Mouse (Mus musculus): Measurements from ENCODE around the gene Bub3.

Bub3 gene

DNA sequence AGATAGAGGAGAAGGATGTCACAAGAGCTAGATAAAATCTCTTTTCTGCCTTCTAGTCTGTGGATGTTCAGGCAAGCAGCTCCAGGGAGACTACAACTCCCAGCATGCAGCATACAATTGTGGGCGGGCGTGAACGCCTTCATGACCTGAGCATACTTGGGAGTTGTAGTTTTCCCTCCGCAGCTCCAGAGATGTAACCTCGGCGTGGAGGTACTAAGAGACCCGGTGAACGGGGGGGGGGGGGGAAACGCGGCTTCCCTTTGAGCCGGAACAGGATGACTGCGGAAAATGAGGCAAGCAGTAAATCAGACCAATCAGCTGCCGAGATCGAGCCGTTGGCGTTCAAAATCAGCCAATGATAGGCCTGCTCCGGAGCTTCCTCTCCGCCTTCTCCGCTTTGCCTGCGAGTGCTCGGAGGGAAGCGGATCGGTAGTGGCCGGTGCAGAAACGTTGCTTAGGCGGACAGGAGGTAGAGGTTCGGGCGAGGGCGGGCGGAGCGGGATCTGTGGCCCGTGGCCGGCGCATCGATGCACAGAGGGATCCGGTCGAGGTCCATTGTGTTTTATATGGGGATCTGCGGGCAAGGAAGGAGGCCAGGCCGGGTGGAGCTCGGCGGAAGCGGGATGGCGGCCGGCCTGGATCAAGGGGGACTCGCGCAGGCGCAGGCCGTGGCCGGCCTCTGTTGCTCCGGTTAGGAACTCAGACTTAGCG, at the start of gene Bub3:
Gene Bub3, plus strand, starts transcription at position 237 of the 711 bp plus-strand sequence.
- DNase-seq (ENCODE audit: low spot score in 2 of 2), result peak; percentile 86 to 89

DNA sequence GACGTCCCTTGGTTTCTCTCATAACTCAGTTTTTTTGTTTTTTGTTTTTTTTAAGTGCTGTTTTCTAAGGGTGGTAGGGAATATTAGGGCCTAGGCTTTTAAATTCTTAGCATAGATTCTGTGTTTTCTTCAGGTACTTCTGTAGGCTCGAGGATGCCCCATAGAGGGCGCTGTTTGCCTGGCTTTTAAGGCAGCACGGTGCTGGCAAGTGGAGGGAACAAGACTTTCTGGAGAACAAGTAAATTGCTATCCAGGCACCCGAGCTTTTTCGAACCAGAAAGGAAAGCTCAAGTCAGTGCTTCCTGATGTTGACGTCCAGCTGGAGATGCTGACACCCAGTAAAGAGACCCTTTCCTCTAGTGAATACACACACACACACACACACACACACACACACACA, 20.0 kb upstream of the Bub3 start:
- DNase-seq (ENCODE audit: low spot score in 2 of 2), result peak; percentile 74 to 91

DNA sequence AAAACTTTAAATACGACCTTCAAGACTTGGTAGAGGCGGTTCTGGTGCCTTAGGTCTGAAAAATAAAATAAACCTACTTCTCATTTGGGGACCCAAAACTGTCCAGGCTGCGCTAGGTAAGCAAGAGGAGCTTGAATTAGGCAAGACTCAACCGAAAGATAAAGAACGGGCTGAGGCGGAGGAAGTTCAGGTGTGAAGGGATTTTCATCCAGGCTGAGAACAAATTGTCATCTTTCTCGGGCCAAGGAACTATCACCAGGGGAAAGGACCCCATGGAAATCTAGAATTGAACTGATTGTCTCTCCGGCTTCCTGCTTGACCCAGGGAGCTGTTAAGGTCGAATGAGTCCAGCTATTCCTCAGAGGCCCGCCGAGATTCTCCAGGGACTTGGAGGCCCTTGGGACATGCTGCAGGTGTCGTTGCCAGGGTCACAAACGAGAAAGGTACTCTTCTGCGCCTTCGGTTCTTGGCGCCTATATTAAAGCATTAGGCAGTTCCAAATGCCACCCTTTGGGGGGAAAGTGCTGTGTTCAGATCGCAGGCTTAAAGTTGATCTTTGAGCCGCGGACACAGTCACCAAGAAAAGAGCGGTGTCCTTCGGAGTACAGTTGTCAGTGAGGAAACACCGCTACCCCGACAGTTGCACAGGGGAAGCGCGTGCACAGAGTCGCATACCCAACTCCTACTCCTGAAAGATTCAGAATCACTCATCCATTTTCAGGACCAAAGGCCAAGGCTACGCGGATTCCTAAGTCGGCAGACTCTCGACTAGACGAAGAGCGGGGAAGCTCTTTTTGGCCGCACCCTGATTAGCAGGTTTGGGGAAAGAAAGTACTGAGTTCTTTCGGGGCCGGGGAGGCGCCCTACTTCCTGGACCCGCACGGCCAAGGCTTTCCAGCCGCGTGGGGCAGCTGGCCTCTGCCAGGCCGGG, 18.6 kb upstream of the Bub3 start:
- DNase-seq (ENCODE audit: low spot score in 2 of 2), result no peak

DNA sequence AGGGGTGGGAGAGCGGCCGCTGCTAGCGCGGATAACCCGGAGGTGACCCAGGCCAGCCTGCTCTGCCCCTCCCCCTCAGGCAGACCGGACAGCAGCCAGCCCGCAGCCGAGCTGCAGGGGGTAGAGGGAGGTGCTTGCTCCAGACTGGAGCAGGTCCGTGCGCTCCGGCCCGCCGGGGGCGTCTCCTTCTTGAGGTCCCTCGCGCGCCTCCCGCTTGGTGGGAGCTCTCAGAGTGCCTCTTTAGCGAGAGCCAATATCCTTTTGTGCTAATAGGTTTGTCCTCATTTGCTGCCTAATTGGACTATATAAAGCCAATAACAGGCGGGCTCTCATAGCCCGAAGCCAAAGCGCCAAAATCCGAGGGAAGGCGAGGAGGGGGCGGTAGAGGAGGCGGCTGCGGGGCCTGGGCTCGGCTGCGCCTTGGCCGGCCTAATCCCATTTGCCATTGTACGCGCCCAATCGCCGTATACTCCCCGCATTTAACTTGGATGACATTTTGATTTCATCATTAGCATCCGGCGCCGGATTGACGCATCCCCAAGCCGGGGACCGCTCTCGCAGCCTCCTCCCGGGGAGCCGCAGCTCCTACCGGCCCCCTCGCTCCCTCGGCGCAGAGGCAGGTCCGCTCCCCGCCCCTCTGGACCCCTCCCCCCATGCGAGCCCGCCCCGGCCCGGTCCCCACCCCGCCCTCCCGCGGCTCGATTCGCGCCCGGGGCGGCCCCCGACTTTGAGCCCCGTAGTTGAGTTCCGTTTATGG, 17.7 kb upstream of the Bub3 start, which contains the start of gene Hmx3:
Gene Hmx3, plus strand, starts transcription at position 753 of the 757 bp plus-strand sequence.
- no peak for DNase-seq (ENCODE audit: low spot score in 2 of 2)

DNA sequence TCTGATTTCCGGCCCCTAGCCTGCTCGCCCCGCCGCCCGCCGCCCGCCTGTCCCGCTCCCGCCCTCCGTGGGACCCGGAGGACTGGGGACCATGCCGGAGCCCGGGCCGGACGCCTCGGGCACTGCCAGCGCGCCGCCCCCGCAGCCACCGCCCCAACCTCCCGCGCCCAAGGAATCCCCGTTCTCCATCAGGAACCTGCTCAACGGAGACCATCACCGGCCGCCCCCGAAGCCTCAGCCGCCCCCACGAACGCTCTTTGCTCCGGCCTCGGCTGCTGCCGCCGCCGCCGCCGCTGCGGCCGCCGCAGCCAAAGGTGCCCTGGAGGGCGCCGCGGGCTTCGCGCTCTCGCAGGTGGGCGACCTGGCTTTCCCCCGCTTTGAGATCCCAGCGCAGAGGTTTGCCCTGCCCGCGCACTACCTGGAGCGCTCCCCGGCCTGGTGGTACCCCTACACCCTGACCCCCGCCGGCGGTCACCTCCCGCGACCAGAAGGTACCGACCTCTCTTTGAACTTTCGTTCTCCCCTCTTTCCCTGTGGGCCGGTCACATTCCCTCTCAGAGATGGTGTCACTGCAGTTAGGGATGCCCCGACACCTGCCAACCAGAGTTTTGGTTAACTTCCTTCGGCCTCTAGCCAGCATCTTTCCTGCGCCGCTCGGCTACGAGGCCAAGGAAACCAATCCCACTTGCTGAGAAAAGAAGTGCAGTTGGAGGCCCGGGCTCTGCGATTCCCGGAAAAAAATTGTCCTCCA, 17.0 kb upstream of the Bub3 start:
- no peak for DNase-seq (ENCODE audit: low spot score in 2 of 2)

DNA sequence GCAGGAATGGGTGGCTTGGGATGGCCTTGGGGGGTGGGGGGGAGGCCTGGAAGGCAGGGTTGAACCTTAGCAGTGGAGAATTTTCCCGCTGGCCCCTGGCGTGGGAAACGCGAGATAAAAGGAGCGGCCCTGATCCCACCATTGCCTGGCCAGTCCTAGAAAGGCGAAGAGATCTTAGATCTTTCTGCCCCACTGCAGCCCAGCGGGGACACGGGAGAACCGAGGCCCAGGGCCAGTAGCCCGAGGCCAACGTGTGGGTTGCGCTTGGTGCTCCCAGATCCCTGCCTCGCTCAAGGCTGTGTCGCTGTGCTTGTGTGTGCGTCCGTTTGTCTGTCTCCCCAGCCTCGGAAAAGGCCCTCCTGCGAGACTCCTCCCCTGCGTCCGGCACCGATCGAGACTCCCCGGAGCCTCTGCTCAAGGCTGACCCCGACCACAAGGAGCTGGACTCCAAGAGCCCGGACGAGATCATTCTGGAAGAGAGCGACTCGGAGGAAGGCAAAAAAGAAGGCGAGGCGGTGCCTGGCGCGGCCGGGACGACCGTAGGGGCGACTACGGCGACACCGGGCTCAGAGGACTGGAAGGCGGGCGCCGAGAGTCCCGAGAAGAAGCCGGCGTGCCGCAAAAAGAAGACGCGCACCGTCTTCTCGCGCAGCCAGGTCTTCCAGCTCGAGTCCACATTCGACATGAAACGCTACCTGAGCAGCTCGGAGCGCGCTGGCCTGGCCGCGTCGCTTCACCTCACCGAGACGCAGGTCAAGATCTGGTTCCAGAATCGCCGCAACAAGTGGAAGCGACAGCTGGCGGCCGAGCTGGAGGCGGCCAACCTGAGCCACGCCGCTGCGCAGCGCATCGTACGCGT, 16.2 kb upstream of the Bub3 start:
- no peak for DNase-seq (ENCODE audit: low spot score in 2 of 2)

DNA sequence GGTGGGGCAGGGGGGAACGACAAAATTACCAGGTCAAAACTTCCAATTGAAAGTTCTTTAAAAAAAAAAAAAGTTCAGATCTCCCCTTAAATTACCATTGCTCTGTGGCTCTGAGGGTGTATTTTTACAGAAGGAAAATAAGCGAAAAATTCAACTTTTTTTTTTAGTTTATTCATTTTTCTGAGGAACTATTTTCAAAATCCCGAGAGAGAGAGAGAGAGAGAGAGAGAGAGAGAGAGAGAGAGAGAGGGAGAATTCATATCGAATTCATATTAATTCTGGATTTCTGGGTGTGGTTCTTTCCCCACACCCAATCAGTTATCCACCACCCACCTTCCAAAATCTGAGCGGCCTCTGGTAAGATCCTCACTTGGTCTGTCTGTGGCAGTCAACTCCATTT, 15.2 kb upstream of the Bub3 start:
- DNase-seq (ENCODE audit: low spot score in 2 of 2), result no peak

DNA sequence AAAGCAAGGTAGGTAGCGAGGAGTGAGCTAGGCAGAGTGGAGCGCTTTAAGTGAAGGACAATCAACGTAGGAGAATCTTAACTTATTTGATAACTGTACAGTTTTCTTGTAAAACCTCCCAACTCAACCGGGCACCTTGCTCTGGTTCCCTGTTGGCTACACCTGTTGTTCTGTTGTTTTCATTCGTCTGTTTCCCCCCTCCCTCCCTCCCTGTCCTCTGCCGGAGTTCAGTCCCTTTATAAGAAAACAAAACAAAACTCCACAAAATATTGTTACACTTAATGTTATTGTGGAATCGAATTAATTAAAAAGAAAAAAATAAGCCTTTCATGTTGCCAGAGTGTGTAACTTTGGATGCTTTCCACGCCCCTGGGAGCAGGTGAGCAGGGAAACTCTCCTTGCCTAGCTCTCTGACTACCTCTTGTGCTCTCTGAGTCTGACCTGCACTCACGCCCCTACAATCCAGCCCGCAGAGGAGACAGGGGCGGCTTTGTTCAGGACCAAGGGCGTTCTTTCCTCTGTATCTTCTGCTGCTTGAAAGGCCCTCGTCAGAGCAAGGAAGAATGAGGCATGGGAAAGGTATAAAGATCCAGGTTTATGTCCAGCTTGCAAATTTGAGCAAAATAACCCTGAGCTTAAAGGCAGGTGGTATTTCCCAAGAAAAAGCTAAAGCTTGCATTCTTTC, 14.2 kb upstream of the Bub3 start:
- no peak for DNase-seq (ENCODE audit: low spot score in 2 of 2)

DNA sequence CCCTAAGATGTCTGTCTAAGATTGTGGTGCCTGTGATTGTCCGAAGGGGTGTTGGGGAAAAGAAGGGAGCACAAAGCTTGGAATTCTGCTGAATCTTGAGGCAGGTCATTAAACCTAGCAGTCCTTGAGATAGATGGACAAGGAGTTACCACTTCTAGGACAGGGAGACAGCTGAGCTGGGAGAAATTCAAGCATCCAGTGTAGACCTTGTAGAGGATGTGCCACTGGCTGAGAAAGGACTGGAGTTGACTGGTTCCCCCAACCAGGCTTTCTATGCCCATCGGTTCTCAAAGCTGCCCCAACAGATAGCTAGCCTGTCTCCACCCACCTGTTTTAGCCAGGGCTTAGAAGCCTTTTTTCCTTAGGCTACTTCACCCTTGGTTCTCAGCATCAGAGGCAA, 13.6 kb upstream of the Bub3 start:
- DNase-seq (ENCODE audit: low spot score in 2 of 2), result no peak

DNA sequence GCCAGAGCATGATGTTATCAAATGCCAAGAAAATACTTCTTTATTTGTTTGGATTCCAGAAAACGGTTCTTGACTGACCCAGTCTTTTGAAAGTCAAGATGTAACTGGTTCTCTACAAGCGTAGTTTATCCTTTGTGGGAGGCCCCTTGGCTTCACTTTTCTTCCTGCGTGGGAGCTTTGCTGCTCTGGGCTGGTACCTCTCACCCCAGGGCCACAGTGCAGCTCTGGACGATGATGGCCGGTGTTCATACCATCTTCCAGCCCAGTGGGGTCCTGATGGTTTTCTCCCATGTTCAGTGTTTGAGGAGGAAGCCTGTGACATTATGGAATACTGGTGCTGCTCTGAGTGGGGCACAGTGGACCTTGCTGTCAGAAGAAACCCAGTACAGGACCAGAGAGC, 12.5 kb upstream of the Bub3 start:
- no peak for DNase-seq (ENCODE audit: low spot score in 2 of 2)

DNA sequence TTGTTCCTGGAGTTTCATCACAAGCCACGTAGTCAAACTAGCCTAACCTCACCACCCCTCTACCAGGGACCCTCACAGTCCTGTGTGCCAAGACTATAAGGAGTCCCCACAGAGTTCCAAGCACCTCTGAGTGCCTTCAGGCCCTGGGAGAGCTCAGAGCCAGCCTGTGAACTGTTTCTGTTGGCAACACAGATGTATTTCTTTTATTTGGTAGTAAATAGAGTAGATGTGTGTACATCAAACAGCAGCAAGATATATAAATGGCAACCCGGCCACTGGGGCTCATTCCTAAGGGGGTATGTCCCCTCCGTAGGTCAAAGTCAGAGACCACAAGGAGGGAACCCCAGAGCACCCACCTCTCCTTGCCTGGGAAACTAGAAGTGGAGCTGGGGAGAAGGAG, 11.5 kb upstream of the Bub3 start, which contains the start of gene Hmx2:
Gene Hmx2, plus strand, starts transcription at position 301 of the 400 bp plus-strand sequence.
- DNase-seq (ENCODE audit: low spot score in 2 of 2), result no peak

DNA sequence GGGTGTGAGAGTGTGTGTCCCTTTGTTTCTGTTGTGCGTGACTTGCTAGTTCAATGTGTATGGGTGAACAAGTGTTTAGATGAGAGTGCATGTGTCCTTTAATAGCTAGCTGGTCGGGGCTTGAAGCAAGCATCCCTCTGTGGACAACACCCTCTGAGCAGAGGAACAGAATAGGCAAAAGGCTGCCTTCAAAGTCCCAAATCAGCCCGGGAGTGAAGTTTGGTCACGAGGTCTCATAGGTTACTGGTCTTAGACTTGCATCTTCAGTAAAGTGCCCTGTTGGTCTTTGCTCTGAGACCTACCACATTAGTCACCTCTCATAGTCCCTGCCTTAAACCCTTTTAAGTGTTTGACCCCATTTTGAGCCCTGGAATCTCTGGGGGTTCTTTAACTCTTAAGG, 8.6 kb upstream of the Bub3 start:
- no peak for DNase-seq (ENCODE audit: low spot score in 2 of 2)

DNA sequence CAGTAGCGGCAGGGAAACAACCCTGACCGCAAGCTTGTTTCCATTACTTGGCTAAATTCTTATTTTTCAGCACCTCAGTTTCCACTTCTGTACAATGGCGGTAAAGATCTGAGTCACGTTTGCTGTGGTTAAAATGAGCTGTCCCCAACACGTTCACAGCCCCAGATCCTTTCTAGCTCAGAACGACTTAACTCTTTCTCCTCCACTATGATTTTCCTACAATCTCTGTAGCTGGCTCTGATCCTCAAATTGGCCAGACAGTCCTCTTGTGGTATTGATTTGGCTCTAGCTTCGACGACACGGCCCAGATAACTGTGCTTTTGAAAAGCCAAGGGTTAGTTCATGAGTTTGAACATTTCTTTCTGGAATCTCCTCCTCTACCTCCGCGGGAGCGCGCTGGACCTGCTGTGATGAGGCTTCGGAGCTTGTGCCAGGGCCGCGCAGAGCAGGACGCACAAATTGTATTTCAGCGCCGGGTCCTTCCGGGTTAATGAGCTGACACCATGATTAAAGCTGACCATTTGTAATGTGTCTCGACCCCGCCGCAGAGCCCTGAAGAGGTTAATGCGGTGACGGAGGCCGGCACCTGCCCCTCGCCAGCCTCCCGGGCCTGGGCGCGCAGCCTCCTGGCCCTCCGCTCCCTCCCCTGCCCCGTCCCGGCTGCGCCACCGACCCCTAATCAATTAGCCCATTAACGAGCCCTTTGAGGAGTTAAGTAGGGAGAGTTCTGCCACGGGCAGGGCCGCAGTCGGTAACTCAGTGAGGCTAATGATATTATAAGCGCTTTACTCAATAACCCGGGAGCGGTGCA, 7.9 kb upstream of the Bub3 start:
- no peak for DNase-seq (ENCODE audit: low spot score in 2 of 2)

DNA sequence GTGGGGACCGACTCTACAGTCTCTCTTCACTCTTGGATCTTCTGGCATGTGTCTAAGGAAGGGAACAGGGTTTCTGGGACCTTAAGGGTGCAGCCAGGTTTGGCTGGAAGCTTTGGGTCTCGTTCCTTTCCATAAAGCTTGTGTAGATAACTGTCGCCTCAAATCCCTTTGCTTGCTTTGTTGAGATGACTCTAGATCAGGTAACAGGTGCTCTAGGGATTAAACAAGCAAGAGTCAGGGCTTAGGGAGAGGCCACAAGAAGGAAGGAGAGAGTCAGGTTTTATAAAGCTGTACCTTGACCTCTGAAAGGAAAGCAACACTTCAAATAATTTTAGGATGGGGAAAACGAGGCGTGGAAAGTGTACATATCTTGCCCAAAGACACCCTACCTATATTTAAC, 7.2 kb upstream of the Bub3 start:
- DNase-seq (ENCODE audit: low spot score in 2 of 2), result no peak

DNA sequence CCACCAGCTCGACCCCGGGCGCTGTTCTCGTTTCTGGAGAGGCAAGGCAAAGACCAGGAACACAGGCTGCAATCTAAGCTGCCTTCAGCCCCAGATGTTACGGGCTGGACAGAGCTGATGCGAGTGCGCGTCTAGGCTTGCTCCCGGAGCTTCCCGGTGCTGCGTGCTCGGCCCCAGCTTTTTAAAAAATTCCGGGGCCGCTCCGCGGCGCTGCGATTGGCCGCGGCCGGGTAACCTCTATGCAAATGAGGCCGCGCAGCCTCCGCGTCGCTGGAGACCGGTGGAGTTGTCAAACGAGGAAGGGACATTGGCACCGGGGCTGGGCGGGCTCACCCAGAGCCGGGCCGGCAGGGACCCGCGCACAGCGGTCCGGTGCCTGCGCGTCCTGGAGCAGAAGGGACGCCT, 6.2 kb upstream of the Bub3 start:
- DNase-seq (ENCODE audit: low spot score in 2 of 2), result no peak

DNA sequence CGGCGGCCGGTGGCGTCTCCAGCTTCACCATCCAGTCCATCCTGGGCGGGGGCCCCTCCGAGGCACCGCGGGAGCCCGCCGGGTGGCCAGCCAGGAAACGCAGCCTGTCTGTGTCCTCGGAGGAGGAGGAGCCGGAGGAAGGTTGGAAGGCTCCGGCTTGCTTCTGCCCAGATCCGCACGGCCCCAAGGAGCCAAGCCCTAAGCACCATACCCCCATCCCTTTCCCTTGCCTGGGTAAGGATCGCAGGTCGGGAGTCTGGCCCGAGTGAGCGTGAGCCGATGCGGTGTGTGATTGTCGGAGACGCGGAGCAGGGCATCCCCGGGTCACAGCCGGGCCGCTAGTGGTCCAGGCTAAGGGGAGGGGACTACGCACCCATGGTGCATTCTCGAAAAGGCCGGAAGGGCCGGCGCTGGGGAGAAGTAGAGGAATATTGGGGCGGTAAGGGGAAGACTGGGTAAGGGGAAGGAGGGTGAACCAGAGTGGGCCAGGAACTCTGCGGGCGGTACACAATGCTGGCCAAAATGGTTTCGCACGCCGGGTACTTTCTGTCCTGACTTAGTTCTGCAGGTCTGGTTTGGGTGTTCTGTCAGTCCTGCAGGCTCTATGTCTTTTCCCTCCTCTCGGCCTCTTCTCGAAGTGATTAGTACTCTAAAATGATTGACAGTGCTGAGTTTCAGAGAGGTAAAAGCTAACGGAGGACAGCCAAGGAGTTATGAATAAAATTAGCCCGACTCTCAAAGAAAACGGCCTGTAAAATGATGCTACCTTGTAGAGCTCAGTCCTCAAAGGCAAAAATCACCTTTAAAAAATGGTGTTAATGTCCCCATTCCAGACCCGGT, 5.5 kb upstream of the Bub3 start:
- DNase-seq (ENCODE audit: low spot score in 2 of 2), result no peak

DNA sequence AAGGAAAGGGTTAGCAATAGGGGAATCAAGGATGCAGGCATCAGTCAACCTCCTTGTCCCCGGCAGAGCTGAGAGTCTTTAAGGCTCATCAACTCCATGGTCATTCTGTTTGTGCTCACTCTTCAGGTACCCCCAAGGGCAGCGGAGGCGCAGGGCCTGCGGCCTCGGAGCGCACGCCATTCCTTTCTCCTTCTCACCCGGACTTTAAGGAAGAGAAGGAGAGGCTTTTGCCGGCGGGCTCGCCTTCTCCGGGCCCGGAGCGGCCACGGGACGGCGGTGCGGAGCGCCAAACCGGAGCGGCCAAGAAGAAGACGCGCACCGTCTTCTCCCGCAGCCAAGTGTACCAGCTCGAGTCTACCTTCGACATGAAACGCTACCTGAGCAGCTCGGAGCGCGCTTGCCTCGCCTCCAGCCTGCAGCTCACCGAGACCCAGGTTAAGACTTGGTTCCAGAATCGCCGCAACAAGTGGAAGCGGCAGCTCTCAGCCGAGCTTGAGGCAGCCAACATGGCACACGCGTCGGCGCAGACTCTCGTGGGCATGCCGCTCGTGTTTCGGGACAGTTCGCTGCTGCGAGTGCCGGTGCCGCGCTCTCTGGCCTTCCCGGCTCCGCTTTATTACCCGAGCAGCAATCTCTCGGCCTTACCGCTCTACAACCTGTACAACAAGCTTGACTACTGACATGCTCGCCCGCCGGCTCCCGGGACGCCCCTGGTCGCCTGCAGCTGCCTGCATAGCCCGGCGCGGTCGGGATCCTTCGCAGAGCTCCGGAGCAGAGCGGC, 4.5 kb upstream of the Bub3 start:
- DNase-seq (ENCODE audit: low spot score in 2 of 2), result no peak

Data from urinary bladder, postnatal 4 days (tissue).